Mouse (Mus musculus): ENCODE data around the gene Snrnp70.
"Not testable (repeated sequence)": the region's sequence is repeated elsewhere in the genome, so short reads cannot be mapped to it uniquely, and the experiment has no call there.

Gene Snrnp70

GRCm38 (mm10) chr7:45368178-45368577 lies 27.4 kb downstream of the Snrnp70 start:
- no peak for DNase-seq (ENCODE audit: low read depth, low spot score)

GRCm38 (mm10) chr7:45367020-45367880 lies 28.3 kb downstream of the Snrnp70 start:
- DNase-seq (ENCODE audit: low read depth, low spot score), result peak; percentile 92

GRCm38 (mm10) chr7:45366652-45367019 lies 28.9 kb downstream of the Snrnp70 start, which contains the start of gene Ppfia3:
TSS of gene Ppfia3 (minus strand) at chr7:45367019.
- no peak for DNase-seq (ENCODE audit: low read depth, low spot score)

GRCm38 (mm10) chr7:45365742-45366651 lies 29.5 kb downstream of the Snrnp70 start:
- peak; percentile 19 for DNase-seq (ENCODE audit: low read depth, low spot score)

- no peak for DNase-seq (ENCODE audit: low read depth, low spot score)
Observed at GRCm38 (mm10) chr7:45363983-45364382, 31.6 kb downstream of the Snrnp70 start.

GRCm38 (mm10) chr7:45362801-45363200 lies 32.7 kb downstream of the Snrnp70 start:
- no peak for DNase-seq (ENCODE audit: low read depth, low spot score)

- peak; percentile 71 for DNase-seq (ENCODE audit: low read depth, low spot score)
Observed at GRCm38 (mm10) chr7:45361243-45361804, 34.2 kb downstream of the Snrnp70 start.

- DNase-seq (ENCODE audit: low read depth, low spot score), result no peak
Observed at GRCm38 (mm10) chr7:45360404-45361125, 35.0 kb downstream of the Snrnp70 start.

GRCm38 (mm10) chr7:45359081-45359480 lies 36.5 kb downstream of the Snrnp70 start:
- not testable (repeated sequence) for DNase-seq (ENCODE audit: low read depth, low spot score)

- DNase-seq (ENCODE audit: low read depth, low spot score), result no peak
Observed at GRCm38 (mm10) chr7:45356087-45356486, 39.5 kb downstream of the Snrnp70 start.

- no peak for DNase-seq (ENCODE audit: low read depth, low spot score)
Observed at GRCm38 (mm10) chr7:45355318-45356020, 40.1 kb downstream of the Snrnp70 start.

- DNase-seq (ENCODE audit: low read depth, low spot score), result no peak
Observed at GRCm38 (mm10) chr7:45353041-45353440, 42.5 kb downstream of the Snrnp70 start.

GRCm38 (mm10) chr7:45346905-45347304 lies 48.6 kb downstream of the Snrnp70 start:
- no peak for DNase-seq (ENCODE audit: low read depth, low spot score)

GRCm38 (mm10) chr7:45343543-45343942 lies 52.0 kb downstream of the Snrnp70 start:
- DNase-seq (ENCODE audit: low read depth, low spot score), result no peak

GRCm38 (mm10) chr7:45342081-45342480 lies 53.5 kb downstream of the Snrnp70 start:
- DNase-seq (ENCODE audit: low read depth, low spot score), result no peak

- peak; percentile 65 for DNase-seq (ENCODE audit: low read depth, low spot score)
Observed at GRCm38 (mm10) chr7:45341303-45341702, 54.2 kb downstream of the Snrnp70 start.

GRCm38 (mm10) chr7:45340669-45341068 lies 54.9 kb downstream of the Snrnp70 start:
- peak; percentile 69 for DNase-seq (ENCODE audit: low read depth, low spot score)

GRCm38 (mm10) chr7:45340066-45340442 lies 55.5 kb downstream of the Snrnp70 start:
- no peak for DNase-seq (ENCODE audit: low read depth, low spot score)

- DNase-seq (ENCODE audit: low read depth, low spot score), result peak; percentile 64
Observed at GRCm38 (mm10) chr7:45339410-45340065, 56.0 kb downstream of the Snrnp70 start.

Measured in embryo, embryonic 11.5 days (tissue).